Mouse (Mus musculus) heart, embryonic 12.5 days (tissue): ENCODE measurements around the gene Zfp697. TPM values are rescaled to one million over a fixed set of nuclear protein-coding genes. Genes with fewer than 3 reads are reported as not detected.

Source experiments
- polyA plus RNA-seq: library from polyadenylated mRNA; unstranded; fragments of >200 nt; fragmentation: Nextera tagmentation; extraction: Ambion mirVana; gene quantifications from 2 replicates; pipeline ENCODE4 v1.2.1, GENCODE M21; 2016

Zfp697 gene
- polyA plus RNA-seq, 1 experiment from 2014 or later, result 8.0 TPM

Other genes starting within 250 kb of the Zfp697 start
- gene Adam30, start 221.8 kb upstream of the Zfp697 start, polyA plus RNA-seq, result not detected in 2 replicates
- gene Reg4, start 160.3 kb upstream of the Zfp697 start, polyA plus RNA-seq, result not detected in 2 replicates
- 10.0 and 10.7 TPM in 2 replicates for gene Hmgcs2, start 102.0 kb upstream of the Zfp697 start, polyA plus RNA-seq
- gene Phgdh, start 42.5 kb upstream of the Zfp697 start, polyA plus RNA-seq, result 89.5 and 93.7 TPM in 2 replicates
- gene Gm4450, start 74.7 kb downstream of the Zfp697 start, polyA plus RNA-seq, result not detected in 2 replicates
- gene Hsd3b4, start 128.1 kb downstream of the Zfp697 start, polyA plus RNA-seq, result not detected in 2 replicates
- gene Gm10681, start 206.3 kb downstream of the Zfp697 start, polyA plus RNA-seq, result not detected in 2 replicates
- gene Hsd3b5, start 247.8 kb downstream of the Zfp697 start, polyA plus RNA-seq, result not detected in 2 replicates